Mouse (Mus musculus): ENCODE data around the gene Pkmyt1. TPM values are rescaled to one million over a fixed set of nuclear protein-coding genes. Genes with fewer than 3 reads are reported as not detected.

Pkmyt1 gene
- polyA plus RNA-seq, 1 experiment from 2014 or later, result 79.0 TPM

GRCm38 (mm10) chr17:23773676-23774075 is 47.5 kb downstream of the Pkmyt1 start:
- no peak for TF ChIP-seq CTCF (IDR thresholded peaks at IDR 0.05; ENCODE audit: low read depth)
- 67% methylated on average over 6 of the region's 6 CpGs for WGBS

GRCm38 (mm10) chr17:23774090-23774489 is 48.0 kb downstream of the Pkmyt1 start:
- DNase-seq (peak; percentile 91), ATAC-seq (ENCODE audit: insufficient read depth) (peak; percentile 48)
- Histone ChIP-seq H3K9me3 (ENCODE audit: low read depth, low read length) (no peaks in the 10 kb centered on the region), H3K27ac (ENCODE audit: low read depth) (no peak overlapping the region), H3K4me2 (no peak overlapping the region), H3K9ac (no peak overlapping the region), H3K27me3 (ENCODE audit: insufficient read depth, low read length) (no peaks in the 10 kb centered on the region), H3K4me1 (ENCODE audit: insufficient read depth) (no peaks in the 10 kb centered on the region), H3K4me3 (ENCODE audit: low read depth, low read length) (no peak overlapping the region), H3K36me3 (ENCODE audit: insufficient read depth) (no peaks in the 10 kb centered on the region)
- WGBS, result 5% methylated on average over 12 of the region's 12 CpGs
- peak; percentile 83 for TF ChIP-seq CTCF (IDR thresholded peaks at IDR 0.05; ENCODE audit: low read depth)

More at GRCm38 (mm10) chr17:23773676-23774075, 47.5 kb downstream of the Pkmyt1 start:
- H3K9ac ChIP-seq, result no peak overlapping the region
- ATAC-seq (ENCODE audit: insufficient read depth), result no peak
- no peaks in the 10 kb centered on the region for H3K4me1 ChIP-seq (ENCODE audit: insufficient read depth)
- no peak for DNase-seq
- no peak overlapping the region for H3K4me3 ChIP-seq (ENCODE audit: low read depth, low read length)
- no peaks in the 10 kb centered on the region for H3K27me3 ChIP-seq (ENCODE audit: insufficient read depth, low read length)
- no peak overlapping the region for H3K27ac ChIP-seq (ENCODE audit: low read depth)
- H3K4me2 ChIP-seq, result no peak overlapping the region
- H3K36me3 ChIP-seq (ENCODE audit: insufficient read depth), result no peaks in the 10 kb centered on the region
- no peaks in the 10 kb centered on the region for H3K9me3 ChIP-seq (ENCODE audit: low read depth, low read length)

- H3K4me1 ChIP-seq (ENCODE audit: insufficient read depth), result no peaks in the 10 kb centered on the region
- ATAC-seq (ENCODE audit: insufficient read depth) (no peak), DNase-seq (no peak)
- no peak overlapping the region for H3K4me3 ChIP-seq (ENCODE audit: low read depth, low read length)
- H3K4me2 ChIP-seq, result no peak overlapping the region
- H3K9me3 ChIP-seq (ENCODE audit: low read depth, low read length), result no peaks in the 10 kb centered on the region
- H3K9ac ChIP-seq, result no peak overlapping the region
- H3K27ac ChIP-seq (ENCODE audit: low read depth), result no peak overlapping the region
- H3K36me3 ChIP-seq (ENCODE audit: insufficient read depth), result no peaks in the 10 kb centered on the region
- TF ChIP-seq CTCF (IDR thresholded peaks at IDR 0.05; ENCODE audit: low read depth), result no peak
- no peaks in the 10 kb centered on the region for H3K27me3 ChIP-seq (ENCODE audit: insufficient read depth, low read length)
- 65% methylated on average over 10 of the region's 10 CpGs for WGBS
Measured at GRCm38 (mm10) chr17:23776216-23776615, 50.1 kb downstream of the Pkmyt1 start.

- Histone ChIP-seq H3K9me3 (ENCODE audit: low read depth, low read length) (no peaks in the 10 kb centered on the region), H3K9ac (no peak overlapping the region), H3K27ac (ENCODE audit: low read depth) (no peak overlapping the region), H3K4me1 (ENCODE audit: insufficient read depth) (no peaks in the 10 kb centered on the region), H3K36me3 (ENCODE audit: insufficient read depth) (no peaks in the 10 kb centered on the region), H3K4me2 (no peak overlapping the region), H3K4me3 (ENCODE audit: low read depth, low read length) (no peak overlapping the region), H3K27me3 (ENCODE audit: insufficient read depth, low read length) (no peaks in the 10 kb centered on the region)
- WGBS, result 60% methylated on average over 2 of the region's 2 CpGs
- no peak for ATAC-seq (ENCODE audit: insufficient read depth)
- no peak for DNase-seq
- no peak for TF ChIP-seq CTCF (IDR thresholded peaks at IDR 0.05; ENCODE audit: low read depth)
Measured at GRCm38 (mm10) chr17:23777141-23777540, 51.0 kb downstream of the Pkmyt1 start.

- no peak for TF ChIP-seq CTCF (IDR thresholded peaks at IDR 0.05; ENCODE audit: low read depth)
- ATAC-seq (ENCODE audit: insufficient read depth) (no peak), DNase-seq (no peak)
- Histone ChIP-seq H3K4me2 (no peak overlapping the region), H3K27ac (ENCODE audit: low read depth) (no peak overlapping the region), H3K9ac (no peak overlapping the region), H3K9me3 (ENCODE audit: low read depth, low read length) (no peaks in the 10 kb centered on the region), H3K4me1 (ENCODE audit: insufficient read depth) (no peaks in the 10 kb centered on the region), H3K4me3 (ENCODE audit: low read depth, low read length) (no peak overlapping the region), H3K27me3 (ENCODE audit: insufficient read depth, low read length) (no peaks in the 10 kb centered on the region), H3K36me3 (ENCODE audit: insufficient read depth) (no peaks in the 10 kb centered on the region)
- whole genome bisulfite sequencing, result 31% methylated on average over 2 of the region's 2 CpGs
Measured at GRCm38 (mm10) chr17:23778447-23778846, 52.3 kb downstream of the Pkmyt1 start.

GRCm38 (mm10) chr17:23783352-23783751 is 57.2 kb downstream of the Pkmyt1 start:
- DNase-seq (no peak), ATAC-seq (ENCODE audit: insufficient read depth) (no peak)
- TF ChIP-seq CTCF (IDR thresholded peaks at IDR 0.05; ENCODE audit: low read depth), result no peak
- Histone ChIP-seq H3K27ac (ENCODE audit: low read depth) (no peak overlapping the region), H3K9me3 (ENCODE audit: low read depth, low read length) (no peaks in the 10 kb centered on the region), H3K4me2 (no peak overlapping the region), H3K27me3 (ENCODE audit: insufficient read depth, low read length) (no peaks in the 10 kb centered on the region), H3K36me3 (ENCODE audit: insufficient read depth) (no peaks in the 10 kb centered on the region), H3K9ac (no peak overlapping the region), H3K4me3 (ENCODE audit: low read depth, low read length) (no peak overlapping the region), H3K4me1 (ENCODE audit: insufficient read depth) (no peaks in the 10 kb centered on the region)

- Histone ChIP-seq H3K9ac (peak within 1 kb of the TSS; percentile 69), H3K4me3 (ENCODE audit: low read depth, low read length) (peak within 1 kb of the TSS; percentile 60), H3K27ac (ENCODE audit: low read depth) (no peak within 1 kb of the TSS; the same call in 1 of the 2 replicates), H3K27me3 (ENCODE audit: insufficient read depth, low read length) (no peaks in the 10 kb centered on the region), H3K36me3 (ENCODE audit: insufficient read depth) (no peaks in the 10 kb centered on the region), H3K4me1 (ENCODE audit: insufficient read depth) (0 out of 2 replicates have a peak, but pooled peaks cover 5% of the 10 kb centered on the region), H3K4me2 (peak within 1 kb of the TSS; percentile 88), H3K9me3 (ENCODE audit: low read depth, low read length) (no peaks in the 10 kb centered on the region)
- TF ChIP-seq CTCF (IDR thresholded peaks at IDR 0.05; ENCODE audit: low read depth), result no peak; the same call in 1 of the 2 replicates
- ATAC-seq (ENCODE audit: insufficient read depth) (peak; percentile 80), DNase-seq (peak; percentile 90)
- WGBS, result 2% methylated on average over 43 of the region's 43 CpGs
Measured at GRCm38 (mm10) chr17:23785561-23786471, 59.7 kb downstream of the Pkmyt1 start, which contains the start of gene Flywch2. Gene Flywch2, minus strand, starts transcription at chr17:23786081.

Other genes with a start within 250 kb of the Pkmyt1 start
- not detected in 2 replicates for gene Vmn2r117, start 246.6 kb upstream of the Pkmyt1 start, polyA plus RNA-seq (2014; fragmentation: Nextera tagmentation; extraction: Ambion mirVana)
- 21.8 and 24.7 TPM in 2 replicates for gene Zfp213, start 162.1 kb upstream of the Pkmyt1 start, polyA plus RNA-seq (2014; fragmentation: Nextera tagmentation; extraction: Ambion mirVana)
- gene Zfp13, start 126.8 kb upstream of the Pkmyt1 start, polyA plus RNA-seq (2014; fragmentation: Nextera tagmentation; extraction: Ambion mirVana), result 12.3 and 15.6 TPM in 2 replicates
- 0.53 and 0.74 TPM in 2 replicates for gene Zscan10, start 125.5 kb upstream of the Pkmyt1 start, polyA plus RNA-seq (2014; fragmentation: Nextera tagmentation; extraction: Ambion mirVana)
- gene Mmp25, start 81.1 kb upstream of the Pkmyt1 start, polyA plus RNA-seq (2014; fragmentation: Nextera tagmentation; extraction: Ambion mirVana), result 0.31 and 0.86 TPM in 2 replicates
- gene Bicdl2, start 65.8 kb upstream of the Pkmyt1 start, polyA plus RNA-seq (2014; fragmentation: Nextera tagmentation; extraction: Ambion mirVana), result 1.3 and 1.9 TPM in 2 replicates
- 63.8 and 71.1 TPM in 2 replicates for gene Hcfc1r1, start 52.7 kb upstream of the Pkmyt1 start, polyA plus RNA-seq (2014; fragmentation: Nextera tagmentation; extraction: Ambion mirVana)
- gene Thoc6, start 52.5 kb upstream of the Pkmyt1 start, polyA plus RNA-seq (2014; fragmentation: Nextera tagmentation; extraction: Ambion mirVana), result 47.4 and 49.6 TPM in 2 replicates
- gene Tnfrsf12a, start 48.9 kb upstream of the Pkmyt1 start, polyA plus RNA-seq (2014; fragmentation: Nextera tagmentation; extraction: Ambion mirVana), result 21.6 and 24.0 TPM in 2 replicates
- 207 and 219 TPM in 2 replicates for gene Cldn6, start 47.1 kb upstream of the Pkmyt1 start, polyA plus RNA-seq (2014; fragmentation: Nextera tagmentation; extraction: Ambion mirVana)
- gene Cldn9, start 42.3 kb upstream of the Pkmyt1 start, polyA plus RNA-seq (2014; fragmentation: Nextera tagmentation; extraction: Ambion mirVana), result 5.1 and 6.2 TPM in 2 replicates
- 0.17 TPM in 1 of 2 replicates, not detected in the other for gene 1520401A03Rik, start 3.6 kb upstream of the Pkmyt1 start, polyA plus RNA-seq (2014; fragmentation: Nextera tagmentation; extraction: Ambion mirVana)
- 35.8 TPM in 2 replicates for gene Paqr4, start 14.5 kb downstream of the Pkmyt1 start, polyA plus RNA-seq (2014; fragmentation: Nextera tagmentation; extraction: Ambion mirVana)
- gene Kremen2, start 19.5 kb downstream of the Pkmyt1 start, polyA plus RNA-seq (2014; fragmentation: Nextera tagmentation; extraction: Ambion mirVana), result not detected in 2 replicates
- 64.9 and 73.4 TPM in 2 replicates for gene Flywch1, start 45.3 kb downstream of the Pkmyt1 start, polyA plus RNA-seq (2014; fragmentation: Nextera tagmentation; extraction: Ambion mirVana)
- gene Flywch2, start 59.7 kb downstream of the Pkmyt1 start, polyA plus RNA-seq (2014; fragmentation: Nextera tagmentation; extraction: Ambion mirVana), result 28.4 and 29.3 TPM in 2 replicates
- gene Srrm2, start 64.2 kb downstream of the Pkmyt1 start, polyA plus RNA-seq (2014; fragmentation: Nextera tagmentation; extraction: Ambion mirVana), result 429 and 491 TPM in 2 replicates
- gene Elob, start 102.8 kb downstream of the Pkmyt1 start, polyA plus RNA-seq (2014; fragmentation: Nextera tagmentation; extraction: Ambion mirVana), result 1,057 and 1,075 TPM in 2 replicates
- gene Prss33, start 109.7 kb downstream of the Pkmyt1 start, polyA plus RNA-seq (2014; fragmentation: Nextera tagmentation; extraction: Ambion mirVana), result not detected in 2 replicates
- not detected in 2 replicates for gene Prss32, start 117.5 kb downstream of the Pkmyt1 start, polyA plus RNA-seq (2014; fragmentation: Nextera tagmentation; extraction: Ambion mirVana)
- gene Prss41, start 117.8 kb downstream of the Pkmyt1 start, polyA plus RNA-seq (2014; fragmentation: Nextera tagmentation; extraction: Ambion mirVana), result 1.0 and 1.4 TPM in 2 replicates
- gene Prss21, start 141.7 kb downstream of the Pkmyt1 start, polyA plus RNA-seq (2014; fragmentation: Nextera tagmentation; extraction: Ambion mirVana), result not detected in 2 replicates
- gene Dcpp1, start 154.5 kb downstream of the Pkmyt1 start, polyA plus RNA-seq (2014; fragmentation: Nextera tagmentation; extraction: Ambion mirVana), result 1.0 TPM in 1 of 2 replicates, not detected in the other
- gene Dcpp2, start 154.5 kb downstream of the Pkmyt1 start, polyA plus RNA-seq (2014; fragmentation: Nextera tagmentation; extraction: Ambion mirVana), result not detected in 2 replicates
- gene Dcpp3, start 191.1 kb downstream of the Pkmyt1 start, polyA plus RNA-seq (2014; fragmentation: Nextera tagmentation; extraction: Ambion mirVana), result 2.2 TPM in 2 replicates
- not detected in 2 replicates for gene Sbp, start 215.3 kb downstream of the Pkmyt1 start, polyA plus RNA-seq (2014; fragmentation: Nextera tagmentation; extraction: Ambion mirVana)
- gene Sbpl, start 228.9 kb downstream of the Pkmyt1 start, polyA plus RNA-seq (2014; fragmentation: Nextera tagmentation; extraction: Ambion mirVana), result not detected in 2 replicates